ENCODE assay signal across 8 mouse cellular contexts in genomic region chr10:26771938-26772623, GRCm38 (mm10). TPM values are rescaled to one million over a fixed set of nuclear protein-coding genes. Genes with fewer than 3 reads are reported as not detected.
A peak's percentile ranks its signal among the peaks of the same experiment; 100 is the strongest.
DNase-seq lines count a peak whose midpoint lies in the region; ATAC-seq and TF ChIP-seq lines count a peak whose summit lies in the region.

No protein-coding gene starts in this region.

- peak; percentile 83 for DNase-seq in CD4-positive, CD25-positive, alpha-beta regulatory T cell, adult 2 months (ENCODE audit: low read depth, low spot score)
- DNase-seq in brain, embryonic 18.5 days (ENCODE audit: low read depth, low spot score): peak; percentile 55
- DNase-seq in liver, embryonic 11.5 days (ENCODE audit: low spot score): peak; percentile 79
- DNase-seq in splenic B cell, adult 2 months (ENCODE audit: low read depth, low spot score): peak; percentile 52

- ATAC-seq in erythroid progenitor cell, adult 5-6 weeks (replicated peaks; ENCODE audit: low FRiP score, poor library complexity, severe bottlenecking): peak; percentile 89
- ATAC-seq in heart, embryonic 12.5 days (ENCODE audit: insufficient number of reproducible peaks, low FRiP score): peak; percentile 92
- peak; percentile 96 for ATAC-seq in kidney, embryonic 16.5 days (ENCODE audit: low FRiP score, low TSS enrichment)
- peak; percentile 95 for ATAC-seq in liver, embryonic 11.5 days (replicated peaks; ENCODE audit: low FRiP score)

- H3K79me2 ChIP-seq in myocyte (ENCODE audit: control insufficient read depth, insufficient read depth): no peaks in the 10 kb centered on the region

- TF ChIP-seq POLR2A in myocyte (IDR thresholded peaks at IDR 0.05; ENCODE audit: insufficient read length, low read depth): peak; percentile 38

- 8% methylated on average over 15 of the region's 15 CpGs for WGBS in heart, embryonic 12.5 days
- WGBS in kidney, embryonic 16.5 days: 6% methylated on average over 15 of the region's 15 CpGs
- WGBS in liver, embryonic 11.5 days: 9% methylated on average over 15 of the region's 15 CpGs

- no peaks in the 10 kb centered on the region for H3K9me3 ChIP-seq in heart, embryonic 12.5 days (replicated peaks)
- H3K9me3 ChIP-seq in kidney, embryonic 16.5 days (ENCODE audit: low read length): no peaks in the 10 kb centered on the region
- no peaks in the 10 kb centered on the region for H3K9me3 ChIP-seq in liver, embryonic 11.5 days (ENCODE audit: control insufficient read depth, low read length)

- H3K4me3 ChIP-seq in heart, embryonic 12.5 days: peak overlapping the region; percentile 79
- H3K4me3 ChIP-seq in kidney, embryonic 16.5 days (ENCODE audit: low read length): peak overlapping the region; percentile 52
- H3K4me3 ChIP-seq in liver, embryonic 11.5 days (ENCODE audit: low read depth, low read length): peak overlapping the region; percentile 68
- H3K4me3 ChIP-seq in myocyte: peak overlapping the region; percentile 40

- H3K4me1 ChIP-seq in heart, embryonic 12.5 days (replicated peaks): peaks cover 24% of the 10 kb centered on the region
- H3K4me1 ChIP-seq in kidney, embryonic 16.5 days (ENCODE audit: insufficient read depth, low read length): peaks cover 16% of the 10 kb centered on the region
- 0 out of 2 replicates have a peak, but pooled peaks cover 4% of the 10 kb centered on the region for H3K4me1 ChIP-seq in liver, embryonic 11.5 days (replicated peaks; ENCODE audit: control insufficient read depth, insufficient read depth, low read length)

- peak overlapping the region; percentile 79 for H3K9ac ChIP-seq in heart, embryonic 12.5 days
- peak overlapping the region; percentile 66 for H3K9ac ChIP-seq in kidney, embryonic 16.5 days (replicated peaks; ENCODE audit: low read length)
- peak overlapping the region; percentile 66 for H3K9ac ChIP-seq in liver, embryonic 11.5 days (ENCODE audit: low read depth, low read length)

- peak overlapping the region; percentile 83 for H3K4me2 ChIP-seq in heart, embryonic 12.5 days
- peak overlapping the region; percentile 59 for H3K4me2 ChIP-seq in kidney, embryonic 16.5 days (replicated peaks; ENCODE audit: low read depth, low read length)
- peak overlapping the region; percentile 83 for H3K4me2 ChIP-seq in liver, embryonic 11.5 days
- H3K4me2 ChIP-seq in myocyte (ENCODE audit: low read depth): peak overlapping the region; percentile 95

- H3K27ac ChIP-seq in heart, embryonic 12.5 days (ENCODE audit: poor library complexity, severe bottlenecking): peak overlapping the region; percentile 98
- H3K27ac ChIP-seq in kidney, embryonic 16.5 days (ENCODE audit: low read length): peak overlapping the region; percentile 97
- peak overlapping the region; percentile 76 for H3K27ac ChIP-seq in liver, embryonic 11.5 days (ENCODE audit: low read depth, low read length)

- no peak overlapping the region for H3ac ChIP-seq in myocyte (ENCODE audit: control insufficient read depth, insufficient read length)

- H3K36me3 ChIP-seq in heart, embryonic 12.5 days: no peaks in the 10 kb centered on the region
- H3K36me3 ChIP-seq in kidney, embryonic 16.5 days (ENCODE audit: insufficient read depth, low read length): no peaks in the 10 kb centered on the region
- no peaks in the 10 kb centered on the region for H3K36me3 ChIP-seq in liver, embryonic 11.5 days (ENCODE audit: control insufficient read depth, insufficient read depth, low read length)
- no peaks in the 10 kb centered on the region for H3K36me3 ChIP-seq in myocyte (ENCODE audit: control insufficient read depth, insufficient read depth)
- no peaks in the 10 kb centered on the region for H3K36me3 ChIP-seq in splenic B cell, adult 2 months (ENCODE audit: control insufficient read depth, insufficient read depth, low read length, poor library complexity, severe bottlenecking)

- no peaks in the 10 kb centered on the region for H3K27me3 ChIP-seq in heart, embryonic 12.5 days (replicated peaks)
- H3K27me3 ChIP-seq in kidney, embryonic 16.5 days (ENCODE audit: insufficient read depth, low read length): no peaks in the 10 kb centered on the region
- H3K27me3 ChIP-seq in liver, embryonic 11.5 days (replicated peaks; ENCODE audit: control insufficient read depth, insufficient read depth, low read length): no peaks in the 10 kb centered on the region
- H3K27me3 ChIP-seq in myocyte (ENCODE audit: control insufficient read depth, insufficient read depth, insufficient read length): no peaks in the 10 kb centered on the region
- no peaks in the 10 kb centered on the region for H3K27me3 ChIP-seq in splenic B cell, adult 2 months (ENCODE audit: control insufficient read depth, insufficient read depth, low read length, poor library complexity, severe bottlenecking)

TF ChIP-seq in myocyte, 11 proteins besides CTCF, POLR2A, EP300 and RAD21:
- TF ChIP-seq MYOG (IDR thresholded peaks at IDR 0.05; ENCODE audit: control insufficient read depth in 1 of 3, insufficient read depth in 1 of 3, insufficient read length in 2 of 3, low read depth in 2 of 3) (peak; percentile 16 to 80 (median 20)), TCF12 (IDR thresholded peaks at IDR 0.05; ENCODE audit: insufficient read depth, poor library complexity, severe bottlenecking) (no peak), POLR2AphosphoS2 (IDR thresholded peaks at IDR 0.05; ENCODE audit: insufficient read length, low read depth) (peak; percentile 19), MAX (IDR thresholded peaks at IDR 0.05; ENCODE audit: low read depth) (no peak), TCF3 (IDR thresholded peaks at IDR 0.05; ENCODE audit: insufficient read length, low read depth) (no peak), USF1 (IDR thresholded peaks at IDR 0.05; ENCODE audit: low read depth) (no peak), MYOD1 (IDR thresholded peaks at IDR 0.05; ENCODE audit: control insufficient read depth in 1 of 3, insufficient read length in 2 of 3, low read depth in 2 of 3) (peak in 1 of 3 experiments; percentile 52), E2F4 (IDR thresholded peaks at IDR 0.05; ENCODE audit: insufficient read depth) (no peak), SRF (IDR thresholded peaks at IDR 0.05; ENCODE audit: control insufficient read depth, insufficient read length, low read depth) (no peak), CEBPB (IDR thresholded peaks at IDR 0.05; ENCODE audit: insufficient read depth, poor library complexity, severe bottlenecking) (no peak), REST (IDR thresholded peaks at IDR 0.05; ENCODE audit: insufficient read depth, insufficient read length) (no peak)

RNA-seq across cellular contexts. Expression of gene Arhgap18, which starts 18.9 kb away (rescaled TPM):
- 7.2 and 9.6 TPM in 2 replicates for total RNA-seq in erythroid progenitor cell, adult 5-6 weeks (2015; ENCODE audit: low replicate concordance)
- total RNA-seq in erythroid progenitor cell, adult 5-6 weeks (2017; ENCODE audit: low replicate concordance): 8.0 and 11.0 TPM in 2 replicates
- polyA plus RNA-seq in heart, embryonic 12.5 days (2016; fragmentation: Nextera tagmentation; extraction: Ambion mirVana): 33.4 and 39.6 TPM in 2 replicates
- polyA plus RNA-seq in kidney, embryonic 16.5 days (2015; fragmentation: Nextera tagmentation; extraction: Ambion mirVana): 41.5 and 49.3 TPM in 2 replicates
- polyA plus RNA-seq in liver, embryonic 11.5 days (2014; fragmentation: Nextera tagmentation; extraction: Ambion mirVana): 17.1 and 17.9 TPM in 2 replicates
- 1.9 TPM for polyA plus RNA-seq in myocyte (2012; fragmentation: generic; extraction: Trizol)

Comparison
In these comparisons a context has a peak if more than half of its experiments do, and no peak if none do; other contexts are left out.
1. Peak in every context shown above with its lines: DNase-seq, ATAC-seq, H3K4me3 ChIP-seq and H3K27ac ChIP-seq.